Mouse (Mus musculus) erythroblast, embryonic 14.5 days (primary cell): ENCODE data around the gene Gm42715.

ENCODE experiments used
- GATA1 ChIP-seq: IDR thresholded peaks from 2 replicates; pipeline ENCODE4 v1.6.1; 2012; ENCODE audit warnings: low read length, inconsistent platforms, mixed read lengths
- TAL1 ChIP-seq: IDR thresholded peaks from 3 replicates; pipeline ENCODE4 v1.6.1; 2012; ENCODE audit warnings: low read length, inconsistent platforms, mixed read lengths

DNA sequence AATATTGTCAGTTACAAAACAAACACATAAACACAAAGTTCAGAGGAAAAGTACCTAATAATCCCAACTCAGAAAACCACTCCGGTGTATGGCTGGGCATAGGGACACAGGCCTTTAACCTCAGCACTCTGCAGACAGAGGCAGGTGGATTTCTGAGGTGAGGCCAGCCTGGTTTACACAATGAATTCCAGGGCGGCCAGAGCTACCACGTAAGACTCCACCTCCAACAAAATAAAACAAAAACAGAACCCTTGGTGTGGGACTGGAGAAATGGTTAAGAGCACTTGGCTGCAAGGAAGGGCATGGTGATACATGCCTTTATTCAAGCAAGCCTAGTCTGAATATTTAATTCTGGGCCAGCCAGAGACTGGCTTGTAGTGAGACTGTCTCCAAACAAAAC is 27.5 kb upstream of the Gm42715 start:
- TF ChIP-seq GATA1 = no peak
- no peak for TF ChIP-seq TAL1
